Mouse (Mus musculus) spleen, adult 18-20 months (tissue): ENCODE measurements around the gene Pycr2.
"Not testable (repeated sequence)": the region's sequence is repeated elsewhere in the genome, so short reads cannot be mapped to it uniquely, and the experiment has no call there.

Source experiments
- DNase-seq, 2 experiments: peaks; one replicate each; pipeline ENCODE4 v3.0.0; 2022; ENCODE audit warnings: mixed read lengths in 2 of 2

Pycr2 gene

DNA sequence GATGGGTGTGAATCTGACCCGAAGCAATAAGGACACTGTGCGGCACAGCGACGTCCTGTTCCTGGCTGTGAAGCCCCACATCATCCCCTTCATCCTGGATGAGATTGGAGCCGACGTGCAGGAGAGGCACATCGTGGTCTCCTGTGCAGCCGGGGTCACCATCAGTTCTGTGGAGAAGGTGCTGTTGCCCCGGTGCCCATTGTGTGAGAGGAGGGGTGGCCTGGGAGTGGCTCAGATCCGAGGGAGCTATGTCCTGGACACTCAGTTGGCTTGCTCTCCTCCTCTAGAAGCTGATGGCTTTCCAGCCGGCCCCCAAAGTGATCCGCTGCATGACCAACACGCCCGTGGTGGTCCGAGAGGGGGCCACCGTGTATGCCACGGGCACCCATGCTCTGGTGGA lies 1.8 kb downstream of the Pycr2 start:
- DNase-seq, result no peak

DNA sequence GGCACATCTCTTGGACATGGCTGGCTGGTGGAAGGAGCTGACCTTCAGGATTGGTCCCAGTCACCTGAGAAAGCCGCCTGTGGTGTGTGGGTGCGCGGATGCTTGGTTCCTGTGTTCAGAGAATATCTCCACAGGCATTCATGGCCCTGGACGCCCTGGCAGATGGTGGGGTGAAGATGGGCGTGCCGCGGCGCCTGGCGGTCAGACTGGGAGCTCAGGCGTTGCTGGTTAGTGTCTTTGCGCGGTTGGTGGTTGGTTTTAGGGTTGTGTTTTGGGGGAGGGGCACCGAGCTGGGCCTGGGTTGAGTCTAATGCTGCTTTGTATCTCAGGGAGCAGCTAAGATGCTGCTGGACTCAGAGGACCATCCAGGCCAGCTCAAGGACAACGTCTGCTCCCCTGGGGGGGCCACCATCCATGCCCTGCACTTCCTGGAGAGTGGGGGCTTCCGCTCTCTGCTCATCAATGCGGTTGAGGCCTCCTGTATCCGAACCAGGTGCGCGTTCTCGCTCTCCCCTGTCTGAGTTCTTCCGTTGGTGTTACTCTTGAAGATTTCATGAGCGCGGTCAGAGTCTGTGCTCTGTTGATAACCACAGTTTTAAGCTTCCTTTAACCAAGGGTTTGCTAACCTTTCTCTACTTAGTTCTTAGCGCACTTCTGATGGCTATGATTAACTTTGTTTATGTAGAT lies 2.5 kb downstream of the Pycr2 start:
- no peak for DNase-seq

DNA sequence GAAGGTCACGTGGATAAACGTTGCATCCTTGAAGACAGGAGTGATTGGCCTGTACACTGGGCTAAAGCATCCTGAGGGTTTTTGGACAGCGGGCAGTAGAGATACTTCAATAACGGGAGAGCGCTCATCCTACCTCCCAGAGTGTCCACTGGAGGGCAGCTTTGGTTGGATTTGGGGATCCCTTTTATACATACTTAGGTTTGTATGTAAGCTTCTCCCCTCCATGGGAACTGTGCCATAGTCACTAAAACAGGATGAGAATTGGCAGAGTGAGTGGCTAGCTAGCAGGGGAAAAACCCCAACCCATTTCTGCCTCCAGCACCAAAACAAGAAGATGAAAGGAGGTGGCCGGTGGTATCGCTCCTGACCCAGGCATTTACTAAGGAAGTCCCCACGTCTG lies 7.0 kb downstream of the Pycr2 start:
- no peak for DNase-seq

DNA sequence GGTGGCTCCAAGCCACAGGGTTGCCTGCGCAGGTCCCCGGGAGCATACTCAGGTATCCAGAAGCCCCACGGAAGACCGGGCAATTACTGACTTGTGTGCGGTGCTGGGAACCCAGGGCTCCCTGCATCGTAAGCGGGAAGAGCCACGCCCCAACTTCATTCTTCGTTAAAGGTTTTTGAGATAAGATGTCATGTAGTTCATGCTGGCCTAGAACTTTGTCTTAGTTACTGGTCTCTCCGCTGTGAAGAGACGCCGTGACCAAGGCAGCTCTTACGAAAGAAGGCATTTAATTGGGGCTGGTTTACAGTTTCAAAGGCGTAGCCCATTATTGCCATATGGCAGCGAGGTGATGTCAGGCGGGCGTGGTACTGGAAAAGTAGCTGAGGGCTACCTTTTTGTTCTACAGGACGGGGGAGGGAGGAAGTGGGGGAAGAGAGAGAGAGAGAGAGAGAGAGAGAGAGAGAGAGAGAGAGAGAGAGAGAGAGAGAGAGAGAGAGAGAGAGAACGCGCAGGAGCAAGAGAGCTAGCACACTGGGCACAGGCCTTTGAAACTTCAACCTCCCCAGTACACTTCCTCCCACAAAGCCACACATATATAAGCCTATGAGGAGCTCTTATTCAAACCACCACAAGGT lies 7.7 kb downstream of the Pycr2 start:
- no peak for DNase-seq

DNA sequence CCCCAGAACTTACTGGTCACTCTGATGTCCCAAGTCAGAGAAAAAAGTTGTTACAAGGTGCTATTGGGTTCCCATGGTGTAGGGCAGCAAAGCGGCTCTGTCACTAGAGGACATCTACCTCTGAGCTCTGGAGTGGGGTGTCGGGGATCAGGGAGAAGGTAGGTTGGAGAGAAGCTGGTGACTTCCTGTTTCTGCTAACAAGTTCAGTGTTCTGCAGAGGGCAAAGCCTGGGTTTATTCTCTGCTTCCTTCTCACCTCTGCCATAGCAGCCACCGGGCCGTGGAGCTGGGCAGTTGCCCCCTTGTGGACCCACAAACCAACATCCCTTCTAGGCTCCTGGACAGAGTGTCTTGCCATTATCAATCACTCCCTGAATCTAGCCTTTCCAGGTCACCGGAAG lies 8.7 kb downstream of the Pycr2 start:
- DNase-seq, result no peak

DNA sequence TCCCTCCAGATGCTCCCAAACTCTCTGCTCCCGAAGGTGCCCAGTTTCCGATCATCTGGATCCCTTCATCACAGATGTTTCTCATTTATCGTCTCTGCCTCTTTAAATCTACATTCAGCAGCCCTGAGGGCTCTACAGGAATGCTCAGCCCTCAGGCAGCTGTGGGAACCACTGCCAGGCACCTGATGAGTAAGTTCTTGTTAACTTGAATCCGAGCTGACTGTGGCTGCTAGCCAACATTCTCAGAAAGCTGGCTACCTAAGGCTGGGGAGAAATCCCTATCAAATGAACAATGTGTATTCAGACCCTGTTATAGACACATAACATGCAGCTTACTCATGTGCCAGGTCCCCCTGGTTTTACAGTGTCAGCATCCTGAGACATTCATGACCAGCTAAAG lies 9.7 kb downstream of the Pycr2 start:
- DNase-seq, result no peak

DNA sequence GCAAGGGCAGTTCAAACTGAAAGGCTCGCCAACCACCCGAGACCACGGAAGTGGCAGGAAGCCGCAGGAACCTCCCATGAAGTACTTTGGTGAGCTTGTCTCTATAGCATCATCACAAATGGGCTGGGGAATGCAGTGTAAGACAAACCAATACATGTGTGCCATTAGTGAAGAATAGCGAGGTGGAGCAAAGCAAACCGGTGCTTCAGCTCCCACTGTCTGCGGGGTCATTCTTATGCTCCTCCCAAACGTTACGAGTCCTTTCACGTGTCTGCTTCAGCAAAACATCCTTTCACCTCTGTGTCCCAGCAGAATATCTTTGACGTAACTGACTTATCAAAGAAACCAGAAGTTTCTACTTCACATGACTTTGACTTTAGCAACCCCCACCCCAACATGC lies 12.3 kb downstream of the Pycr2 start:
- no peak for DNase-seq

DNA sequence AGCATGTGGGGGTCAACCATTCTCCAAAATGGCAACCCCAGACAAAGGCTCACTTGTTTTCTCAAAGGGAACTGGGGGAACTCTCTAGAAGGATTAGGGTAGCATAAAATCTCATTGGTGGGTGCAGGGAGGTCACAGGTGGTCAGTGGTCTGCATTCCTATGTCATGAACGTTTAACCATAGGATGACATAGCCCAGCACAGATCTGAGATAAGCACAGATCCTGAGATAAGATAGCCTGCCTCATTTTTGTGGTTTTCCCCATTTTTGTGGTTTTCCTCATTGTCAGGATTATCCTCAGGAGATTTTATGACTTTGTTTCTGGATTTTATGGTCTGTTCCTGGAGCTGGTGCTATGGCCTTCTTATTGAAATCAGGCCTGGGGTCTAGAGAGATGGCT lies 13.0 kb downstream of the Pycr2 start:
- no peak for DNase-seq

DNA sequence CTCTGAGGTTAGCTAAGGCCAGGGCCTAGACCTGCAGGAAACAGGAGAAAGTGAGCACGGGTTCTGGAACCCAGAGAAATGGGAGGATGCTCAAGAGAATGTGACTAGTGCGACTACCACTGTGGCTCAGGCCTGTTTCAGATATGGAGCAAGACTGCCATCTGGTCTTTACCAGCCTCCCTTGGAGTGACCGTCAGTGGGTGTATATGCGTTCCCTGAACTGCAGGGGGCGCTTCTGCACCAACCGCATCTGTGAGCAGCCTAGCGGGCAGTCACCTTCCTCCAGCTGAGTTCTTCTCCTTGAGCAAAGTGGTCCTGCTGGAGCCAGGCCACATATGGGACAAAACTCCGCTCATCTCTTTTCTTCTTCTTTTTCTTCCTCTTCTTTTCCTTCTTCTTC lies 15.6 kb downstream of the Pycr2 start:
- no peak for DNase-seq

DNA sequence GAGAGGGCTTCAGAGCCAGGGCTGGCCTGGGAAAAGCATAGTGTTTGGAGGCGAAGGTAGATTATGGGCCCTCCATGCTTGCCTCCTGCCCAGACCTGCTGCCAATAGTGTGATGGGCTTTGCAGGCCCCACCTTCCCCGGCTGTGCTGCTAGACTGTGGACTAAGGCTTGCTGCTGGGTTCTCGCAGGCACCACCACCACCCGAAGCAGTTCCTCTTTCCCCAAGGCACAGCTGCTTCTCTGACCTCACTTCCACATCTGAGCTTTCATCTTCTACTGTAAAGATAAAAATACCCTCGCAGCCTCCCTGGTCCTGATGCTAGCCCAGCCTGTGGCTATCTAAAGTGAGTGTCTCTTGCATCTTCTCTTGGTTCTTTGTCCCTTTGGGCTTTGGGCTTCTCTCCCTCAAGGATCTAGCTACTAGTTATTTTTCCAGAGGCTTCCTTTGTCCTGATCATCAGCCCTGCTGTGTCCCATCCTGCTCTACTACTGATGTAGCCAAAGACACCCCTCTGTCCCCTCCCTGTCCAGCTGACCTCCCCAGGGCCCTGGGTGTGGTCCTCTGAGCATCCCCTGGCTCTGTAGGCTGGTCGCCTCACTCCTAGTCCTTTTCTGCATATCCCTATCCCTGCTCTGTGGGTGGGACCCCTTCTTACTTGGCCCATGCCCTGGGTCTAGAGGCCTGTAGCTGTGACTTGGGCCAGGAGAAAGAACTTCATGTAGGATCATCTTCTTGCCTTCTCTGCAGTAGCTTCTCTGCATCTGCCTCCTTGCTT lies 18.4 kb downstream of the Pycr2 start:
- DNase-seq, result peak; percentile 52 to 53

DNA sequence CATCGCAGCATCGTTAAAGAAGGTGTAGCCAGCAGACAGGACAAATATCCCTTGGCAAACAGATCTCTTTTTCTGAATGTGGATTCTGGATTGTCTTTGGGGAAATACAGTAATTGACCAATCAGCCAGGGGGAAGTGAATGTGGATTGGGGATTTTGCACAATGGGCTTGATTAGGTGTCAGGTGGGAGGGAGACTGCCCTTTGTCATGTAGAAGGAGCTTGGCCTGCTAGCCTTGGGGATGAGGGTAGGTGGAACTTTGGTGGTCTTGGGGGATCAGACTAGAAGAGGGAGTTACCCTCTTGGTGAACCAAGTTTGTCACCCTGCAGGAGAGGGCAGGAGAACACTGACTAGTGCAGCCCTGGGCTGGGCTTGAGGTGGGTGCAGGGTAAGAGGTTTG lies 20.6 kb downstream of the Pycr2 start:
- DNase-seq, result no peak

DNA sequence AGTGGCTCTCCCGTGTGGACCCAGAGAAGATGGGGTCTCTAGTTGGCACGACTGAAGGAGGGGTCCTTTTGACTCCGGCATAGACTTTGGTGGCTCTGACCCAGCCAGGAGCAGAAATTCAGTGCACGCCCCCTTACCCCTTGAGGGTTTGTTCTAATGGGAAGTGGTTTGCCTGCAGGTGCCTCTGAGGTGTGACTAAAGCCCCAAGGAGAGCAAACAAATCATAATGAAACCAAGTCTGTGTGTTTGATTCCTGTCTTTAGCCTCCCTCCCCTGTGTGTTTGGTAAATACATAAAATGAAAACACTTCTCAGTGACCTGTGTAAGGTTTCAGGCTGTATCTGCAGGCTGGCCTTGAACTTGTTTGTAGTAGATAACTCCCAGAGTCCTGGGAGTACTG lies 22.2 kb downstream of the Pycr2 start:
- DNase-seq, result no peak

DNA sequence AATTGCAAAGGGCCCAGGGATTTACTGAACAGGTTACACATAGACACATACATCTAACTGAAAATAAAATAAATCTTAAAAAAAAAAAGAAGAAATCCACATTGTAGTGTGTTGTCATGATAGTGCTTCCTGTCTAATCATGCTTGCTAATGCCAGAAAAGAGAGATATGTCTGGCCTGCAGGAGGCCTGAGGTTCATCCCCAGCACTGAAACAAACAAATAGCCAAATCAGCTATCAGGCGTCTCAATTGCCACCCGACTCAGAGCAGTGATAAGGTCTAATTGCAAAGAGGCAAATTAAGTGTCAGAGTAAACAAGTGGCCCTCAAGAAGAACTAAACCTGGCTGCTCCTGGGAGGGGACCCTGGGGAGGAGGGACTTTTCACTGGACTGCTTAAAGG lies 25.5 kb downstream of the Pycr2 start:
- no peak for DNase-seq

DNA sequence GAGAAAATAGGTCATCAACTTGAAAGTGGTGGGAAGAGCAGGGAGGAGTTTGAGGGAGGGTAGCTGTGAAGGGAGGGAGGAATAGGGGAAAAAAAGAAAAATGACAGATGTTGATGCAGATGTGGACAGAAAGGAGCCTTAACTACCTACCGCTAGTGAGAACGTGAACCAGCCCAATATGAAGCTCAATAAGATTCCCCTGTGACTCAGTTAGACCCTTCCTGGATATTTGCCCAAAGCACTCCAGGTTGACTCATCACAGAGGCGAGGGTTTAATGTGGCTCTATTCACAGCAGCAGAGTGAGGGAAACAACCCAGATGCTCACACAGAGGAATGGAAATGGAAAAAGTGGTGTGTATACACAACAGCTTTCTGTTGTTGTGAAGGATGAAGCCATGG lies 27.0 kb downstream of the Pycr2 start:
- DNase-seq, result no peak

DNA sequence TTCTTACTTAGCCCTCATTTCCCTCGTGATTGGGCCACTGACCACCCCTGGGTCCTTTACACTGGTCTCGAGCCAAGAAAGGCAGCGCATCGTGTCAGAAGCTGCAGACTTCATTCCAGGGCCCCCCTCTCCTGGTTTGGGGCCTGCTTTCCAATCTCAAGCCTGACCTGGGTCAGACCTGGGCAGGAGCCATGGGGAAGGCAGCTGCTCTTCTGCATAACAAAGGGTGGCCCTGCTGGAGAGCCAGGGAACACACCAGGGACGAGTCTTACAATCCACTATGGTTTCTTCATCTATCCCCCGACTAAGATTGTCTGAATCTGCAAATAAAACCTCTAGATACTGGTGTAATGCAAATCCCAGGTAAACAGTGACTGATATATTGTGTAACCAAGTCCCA lies 29.6 kb downstream of the Pycr2 start:
- no peak for DNase-seq

DNA sequence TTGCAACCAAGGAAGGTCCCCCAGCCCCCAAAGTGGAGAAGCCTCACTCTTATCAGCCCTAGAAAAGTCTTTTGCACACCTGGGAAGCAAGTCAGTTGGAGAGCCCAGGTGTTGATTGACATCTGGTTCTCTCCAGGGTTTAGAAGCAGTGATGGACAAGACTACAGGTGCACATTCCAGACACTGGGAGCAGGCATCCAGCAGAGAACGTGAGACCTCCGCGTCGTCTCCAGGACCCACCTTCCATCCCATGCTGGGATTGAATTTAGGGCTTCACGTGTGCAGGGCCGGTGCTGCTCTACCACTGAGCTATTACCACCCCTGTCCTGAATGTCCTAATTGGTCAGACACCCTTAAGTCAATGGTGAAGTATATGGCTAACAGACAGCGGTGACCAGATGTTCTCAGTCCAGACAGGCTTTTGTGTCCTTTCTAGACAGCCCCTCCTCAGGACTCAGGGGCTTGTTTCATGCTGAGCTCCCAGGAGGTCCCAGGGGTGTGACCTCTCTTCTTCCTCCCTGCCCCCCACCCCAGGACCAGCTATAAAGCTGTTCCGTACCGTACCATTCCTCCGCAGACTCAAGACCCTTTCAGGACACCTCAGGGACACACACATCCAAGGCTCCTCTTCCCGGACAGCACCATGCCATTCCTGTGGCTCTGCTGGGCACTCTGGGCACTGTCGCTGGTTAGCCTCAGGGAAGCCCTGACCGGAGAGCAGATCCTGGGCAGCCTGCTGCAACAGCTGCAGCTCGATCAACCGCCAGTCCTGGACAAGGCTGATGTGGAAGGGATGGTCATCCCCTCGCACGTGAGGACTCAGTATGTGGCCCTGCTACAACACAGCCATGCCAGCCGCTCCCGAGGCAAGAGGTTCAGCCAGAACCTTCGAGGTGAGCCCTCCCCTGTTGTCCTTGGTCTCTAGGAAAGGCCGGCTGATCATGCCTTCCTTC lies 30.6 kb downstream of the Pycr2 start, which contains the start of gene Lefty1:
Gene Lefty1 (plus strand): TSS at position 556 of the 953 bp plus-strand sequence.
- DNase-seq, result no peak

DNA sequence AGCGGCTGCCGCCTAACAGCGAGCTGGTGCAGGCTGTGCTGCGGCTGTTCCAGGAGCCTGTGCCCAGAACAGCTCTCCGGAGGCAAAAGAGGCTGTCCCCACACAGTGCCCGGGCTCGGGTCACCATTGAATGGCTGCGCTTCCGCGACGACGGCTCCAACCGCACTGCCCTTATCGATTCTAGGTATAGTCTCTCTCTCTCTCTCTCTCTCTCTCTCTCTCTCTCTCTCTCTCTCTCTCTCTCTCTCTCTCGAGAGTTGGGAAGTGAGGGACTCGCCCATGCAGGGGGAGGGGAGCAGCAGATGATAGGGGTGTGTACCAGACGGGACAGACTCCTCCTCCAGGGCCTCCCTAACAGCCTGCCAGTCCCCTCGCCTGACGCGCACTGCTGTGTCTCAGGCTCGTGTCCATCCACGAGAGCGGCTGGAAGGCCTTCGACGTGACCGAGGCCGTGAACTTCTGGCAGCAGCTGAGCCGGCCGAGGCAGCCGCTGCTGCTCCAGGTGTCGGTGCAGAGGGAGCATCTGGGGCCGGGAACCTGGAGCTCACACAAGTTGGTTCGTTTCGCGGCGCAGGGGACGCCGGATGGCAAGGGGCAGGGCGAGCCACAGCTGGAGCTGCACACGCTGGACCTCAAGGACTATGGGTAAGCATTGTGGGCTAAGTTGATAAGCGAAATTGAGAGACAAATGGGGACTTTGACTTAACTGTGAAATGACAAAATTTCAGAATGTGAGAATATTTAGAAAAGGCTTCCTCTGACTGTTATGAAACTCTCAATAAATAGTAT lies 32.7 kb downstream of the Pycr2 start:
- DNase-seq, result not testable (repeated sequence)

DNA sequence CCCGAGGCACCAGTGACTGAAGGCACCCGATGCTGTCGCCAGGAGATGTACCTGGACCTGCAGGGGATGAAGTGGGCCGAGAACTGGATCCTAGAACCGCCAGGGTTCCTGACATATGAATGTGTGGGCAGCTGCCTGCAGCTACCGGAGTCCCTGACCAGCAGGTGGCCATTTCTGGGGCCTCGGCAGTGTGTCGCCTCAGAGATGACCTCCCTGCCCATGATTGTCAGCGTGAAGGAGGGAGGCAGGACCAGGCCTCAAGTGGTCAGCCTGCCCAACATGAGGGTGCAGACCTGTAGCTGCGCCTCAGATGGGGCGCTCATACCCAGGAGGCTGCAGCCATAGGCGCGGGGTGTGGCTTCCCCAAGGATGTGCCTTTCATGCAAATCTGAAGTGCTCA lies 33.5 kb downstream of the Pycr2 start:
- DNase-seq, result not testable (repeated sequence)

DNA sequence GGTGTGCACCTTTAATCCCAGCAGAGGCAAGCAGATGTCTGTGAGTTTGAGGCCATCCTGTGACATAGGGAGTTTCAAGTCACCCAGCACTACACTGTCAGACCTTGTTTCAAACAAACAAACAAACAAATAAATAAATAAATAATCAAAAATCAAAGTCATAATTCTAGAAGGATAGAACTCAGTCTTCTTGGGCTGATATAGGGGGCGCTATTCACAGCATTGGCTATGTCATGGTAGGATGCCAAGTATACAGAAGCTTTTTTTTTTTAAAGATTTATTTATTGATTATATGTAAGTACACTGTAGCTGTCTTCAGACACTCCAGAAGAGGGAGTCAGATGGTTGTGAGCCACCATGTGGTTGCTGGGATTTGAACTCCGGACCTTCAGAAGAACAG lies 34.7 kb downstream of the Pycr2 start:
- DNase-seq, result not testable (repeated sequence)

DNA sequence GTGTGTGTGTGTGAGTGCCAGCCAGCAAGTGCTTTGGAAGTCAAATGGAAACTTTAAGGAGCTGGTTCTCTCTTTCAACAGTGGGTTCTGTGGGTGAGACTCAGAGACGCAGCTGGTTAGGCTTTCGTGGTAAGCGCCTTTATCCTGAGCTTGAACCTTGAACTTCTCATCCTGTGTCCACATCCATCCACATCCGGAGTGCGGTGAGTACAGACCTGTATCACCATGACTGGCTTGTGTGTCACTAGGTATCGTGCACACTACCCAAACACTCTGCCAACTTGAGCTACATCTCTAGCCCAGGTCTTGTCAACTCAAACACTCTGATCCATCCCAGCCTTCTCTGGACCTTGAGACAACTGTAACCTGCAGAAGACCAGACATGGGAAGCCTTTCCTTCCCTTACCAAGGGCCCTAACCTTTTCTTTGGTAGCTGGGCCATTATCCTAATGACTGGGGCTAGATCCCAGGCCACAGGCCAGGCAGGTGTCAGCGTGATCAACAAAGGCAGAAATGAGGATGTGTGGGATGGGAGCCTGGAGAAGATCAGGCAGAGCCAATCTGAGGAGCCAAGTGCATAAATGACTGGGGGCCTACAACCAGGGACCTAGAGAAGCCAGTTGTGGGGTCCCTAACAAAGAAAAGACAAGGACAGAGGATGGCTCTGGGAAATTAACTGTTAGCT lies 36.8 kb downstream of the Pycr2 start:
- no peak for DNase-seq

DNA sequence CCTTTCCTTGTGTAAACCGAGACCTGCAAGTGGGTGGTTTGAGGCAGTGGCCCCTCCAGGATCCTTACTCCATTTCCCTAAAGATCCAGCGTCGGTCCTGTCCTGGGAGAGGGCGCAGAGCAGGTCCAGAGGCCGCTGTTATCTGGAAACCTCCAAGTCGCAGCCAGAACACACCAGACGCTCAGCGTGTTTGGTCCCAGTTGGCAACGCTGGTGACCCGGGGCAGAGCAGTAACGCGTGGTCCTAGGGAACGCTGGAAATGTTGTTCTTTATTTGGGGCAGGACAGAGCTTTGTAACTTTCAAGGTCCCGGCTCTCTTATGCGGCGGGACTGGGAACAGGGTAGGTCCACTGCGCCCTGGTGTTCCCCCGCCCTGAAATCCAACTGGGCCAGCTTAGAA lies 37.6 kb downstream of the Pycr2 start:
- DNase-seq, result no peak
